Mouse (Mus musculus) ES-E14 (cell line): ENCODE measurements at regions not wholly inside any gene's neighbourhood (a gene's known extent, or its start where the extent isn't known, plus 50 kb on each side); places are given as distances from the start of the nearest gene placed in this dataset.

ENCODE experiments used
- DNase-seq: peaks from one replicate; pipeline ENCODE4 v3.0.0-alpha.2; 2013; ENCODE audit warnings: low read depth, low spot score
- H3K27ac ChIP-seq: 2 replicates; pipeline ENCODE4 v1.5.1; 2012; ENCODE audit warnings: low read depth, mild to moderate bottlenecking, low read length, moderate library complexity, mixed read lengths; ENCODE audit not compliant: poor library complexity, insufficient read depth, severe bottlenecking
- H3K36me3 ChIP-seq: 2 replicates; pipeline ENCODE4 v1.6.1; 2012; ENCODE audit warnings: mild to moderate bottlenecking, low read length, moderate library complexity, mixed read lengths; ENCODE audit not compliant: control insufficient read depth, poor library complexity, insufficient read depth, severe bottlenecking
- H3K4me1 ChIP-seq, 2 experiments: fragments of 150-350 bp in 1 of 2; sonication (generic) in 1 of 2; 2 replicates each; pipeline ENCODE4 v1.6.1; 2012; ENCODE audit warnings: low read length in 2 of 2, mild to moderate bottlenecking in 1 of 2, mixed read lengths in 1 of 2; ENCODE audit not compliant: control insufficient read depth in 2 of 2, insufficient read depth in 2 of 2, poor library complexity in 1 of 2
- H3K4me3 ChIP-seq, 2 experiments: fragments of 150-350 bp in 1 of 2; sonication (generic) in 1 of 2; 2 replicates each; pipeline ENCODE4 v1.5.1; 2012; ENCODE audit warnings: low read length in 2 of 2, low read depth in 1 of 2, mild to moderate bottlenecking in 1 of 2, mixed read lengths in 1 of 2; ENCODE audit not compliant: insufficient read depth in 1 of 2, poor library complexity in 1 of 2, severe bottlenecking in 1 of 2
- H3K9ac ChIP-seq: 2 replicates; pipeline ENCODE4 v1.6.1; 2012; ENCODE audit warnings: low read depth, mild to moderate bottlenecking, low read length, mixed read lengths; ENCODE audit not compliant: poor library complexity, insufficient read depth, severe bottlenecking
- H3K9me3 ChIP-seq: fragments of 150-350 bp; sonication (generic); 2 replicates; pipeline ENCODE4 v1.6.1; 2012; ENCODE audit warnings: low read depth, mild to moderate bottlenecking, low read length; ENCODE audit not compliant: control insufficient read depth, insufficient read depth
- CHD2 ChIP-seq: IDR thresholded peaks from 2 replicates; pipeline ENCODE4 v1.6.1; 2014; ENCODE audit warnings: mild to moderate bottlenecking, low read depth, low read length, inconsistent platforms
- HCFC1 ChIP-seq: IDR thresholded peaks from 2 replicates; pipeline ENCODE4 v1.6.1; 2012; ENCODE audit warnings: low read length, inconsistent platforms, borderline replicate concordance; ENCODE audit not compliant: insufficient read depth
- MAFK ChIP-seq: IDR thresholded peaks from 2 replicates; pipeline ENCODE4 v1.6.1; 2014; ENCODE audit warnings: mild to moderate bottlenecking, low read depth, low read length, inconsistent platforms; ENCODE audit not compliant: insufficient read depth
- ZC3H11A ChIP-seq: IDR thresholded peaks from 2 replicates; pipeline ENCODE4 v1.6.1; 2012; ENCODE audit warnings: low read depth, mild to moderate bottlenecking, inconsistent platforms, low read length, borderline replicate concordance
- ZNF384 ChIP-seq: IDR thresholded peaks from 2 replicates; pipeline ENCODE4 v1.6.1; 2012; ENCODE audit warnings: low read depth, low read length, inconsistent platforms
- in situ Hi-C, 2 experiments: fragments of 600-800 bp; cut with MboI; formaldehyde crosslinking; loops; one replicate each; pipeline ENCODE4 v1.15.1; 2025; ENCODE audit warnings: low sequenced_read_pairs in 2 of 2, inconsistent platforms in 1 of 2; ENCODE audit not compliant: unreplicated experiment in 2 of 2

DNA sequence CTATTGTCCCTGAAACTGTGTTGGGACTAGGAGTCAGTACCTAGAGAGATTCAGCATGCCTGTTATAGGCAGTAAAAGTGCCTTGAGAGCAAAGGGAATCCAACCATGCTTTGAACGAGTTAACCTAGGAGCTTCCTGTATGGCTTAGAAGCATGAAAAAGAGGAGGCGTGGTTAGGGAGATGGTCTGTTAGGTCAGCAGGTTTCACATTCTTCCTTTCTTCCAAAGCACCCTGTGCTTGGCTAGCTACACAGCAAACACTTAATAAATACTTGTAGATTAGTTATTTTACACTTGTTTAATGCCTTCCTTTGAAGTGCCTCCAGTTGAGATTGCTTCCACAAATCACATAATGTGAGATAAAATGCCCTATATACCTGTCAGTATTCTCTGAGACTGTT is 284.9 kb upstream of the Adgra3 start:
- H3K4me3 ChIP-seq = no peak overlapping the region
- H3K9ac ChIP-seq = no peak overlapping the region
- H3K4me1 ChIP-seq = no peaks in the 10 kb centered on the region
- TF ChIP-seq ZC3H11A (no peak), HCFC1 (no peak)
- no peak for DNase-seq
- in situ Hi-C loops = no loop called here
- H3K36me3 ChIP-seq = no peaks in the 10 kb centered on the region
- H3K27ac ChIP-seq = no peak overlapping the region
- no peaks in the 10 kb centered on the region for H3K9me3 ChIP-seq

DNA sequence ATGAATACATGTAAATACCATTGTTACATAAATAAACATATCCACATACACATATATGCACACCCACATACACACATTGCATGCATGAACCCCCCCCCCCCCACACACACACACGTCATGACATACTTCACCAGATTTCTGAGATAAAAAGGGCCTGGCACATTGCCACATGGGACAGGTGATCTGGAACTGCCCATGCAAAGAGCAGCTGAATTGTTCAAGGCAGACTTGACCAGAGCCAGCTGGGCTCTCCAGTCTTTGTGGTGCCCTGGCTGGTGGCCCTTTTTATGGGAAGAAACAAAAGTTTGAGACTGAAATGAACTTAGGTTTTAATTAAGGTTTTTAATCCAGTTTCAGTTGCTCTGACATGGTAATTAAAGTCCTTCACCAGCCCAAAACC is 250.7 kb upstream of the Adgra3 start:
- no peaks in the 10 kb centered on the region for H3K9me3 ChIP-seq
- TF ChIP-seq ZC3H11A (no peak), HCFC1 (no peak), CHD2 (no peak), MAFK (no peak), ZNF384 (no peak)
- H3K4me3 ChIP-seq = no peak overlapping the region
- H3K36me3 ChIP-seq = no peaks in the 10 kb centered on the region
- in situ Hi-C loops = no loop called here
- H3K4me1 ChIP-seq = no peaks in the 10 kb centered on the region
- H3K27ac ChIP-seq = no peak overlapping the region
- H3K9ac ChIP-seq = no peak overlapping the region
- no peak for DNase-seq

DNA sequence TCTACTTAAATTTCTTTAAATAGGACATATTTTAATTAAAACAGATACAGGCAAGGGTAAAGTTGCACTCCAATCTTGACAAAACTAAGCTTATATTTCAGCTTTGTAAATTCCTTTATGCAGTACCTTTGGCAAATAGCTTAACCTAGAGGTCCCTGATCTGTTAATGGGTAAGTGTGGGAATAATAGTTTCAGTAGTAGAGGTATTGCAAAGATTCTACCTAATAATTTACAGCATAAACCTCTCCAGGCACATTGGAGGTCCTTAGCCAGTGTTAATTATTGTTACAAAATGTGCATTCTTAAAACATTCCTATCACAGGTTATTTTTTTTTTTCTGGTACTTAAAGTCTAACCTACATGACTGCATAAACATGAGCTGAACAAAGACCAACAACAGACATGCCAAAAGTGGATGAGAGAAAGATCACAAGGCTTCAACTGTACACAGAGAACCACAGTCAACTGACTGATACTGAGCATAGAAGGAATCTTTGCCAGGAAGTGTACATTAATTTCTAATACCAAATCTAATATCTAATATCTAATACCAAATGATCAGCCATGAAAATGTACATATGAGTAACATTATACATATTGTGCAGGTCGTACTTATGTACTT is 245.2 kb upstream of the Adgra3 start:
- no peaks in the 10 kb centered on the region for H3K4me1 ChIP-seq
- H3K9me3 ChIP-seq = no peaks in the 10 kb centered on the region
- DNase-seq = no peak
- TF ChIP-seq ZC3H11A = no peak
- TF ChIP-seq CHD2 = no peak
- TF ChIP-seq MAFK = no peak
- TF ChIP-seq ZNF384 = no peak
- TF ChIP-seq HCFC1 = no peak
- H3K27ac ChIP-seq = no peak overlapping the region
- H3K36me3 ChIP-seq = no peaks in the 10 kb centered on the region
- in situ Hi-C loops = no loop called here
- no peak overlapping the region for H3K4me3 ChIP-seq
- no peak overlapping the region for H3K9ac ChIP-seq

DNA sequence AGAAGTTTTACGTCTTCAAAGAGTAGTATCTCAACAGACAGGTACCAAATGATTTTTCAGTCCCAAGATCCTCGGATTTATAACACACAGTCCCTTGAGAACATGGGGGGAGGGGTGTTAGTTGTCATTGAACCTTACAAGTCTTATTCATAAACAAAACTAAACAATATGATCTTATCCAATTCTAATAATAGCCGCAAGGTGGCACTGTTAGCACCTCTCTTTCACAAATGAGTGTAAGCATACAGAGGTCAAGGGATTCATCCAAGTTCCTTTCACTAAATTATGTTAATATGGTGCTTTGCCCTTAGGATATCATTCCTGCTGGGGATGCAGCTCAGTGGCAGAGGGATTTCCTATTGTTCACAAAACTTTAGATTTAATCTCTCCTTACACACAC is 235.0 kb upstream of the Adgra3 start:
- no peak overlapping the region for H3K9ac ChIP-seq
- in situ Hi-C loops = no loop called here
- H3K27ac ChIP-seq = no peak overlapping the region
- no peaks in the 10 kb centered on the region for H3K9me3 ChIP-seq
- no peak overlapping the region for H3K4me3 ChIP-seq
- TF ChIP-seq ZNF384 (no peak), ZC3H11A (0 out of 2 replicates have a peak, but pooled peaks have one; percentile 4)
- no peaks in the 10 kb centered on the region for H3K4me1 ChIP-seq
- peak; percentile 15 for DNase-seq
- H3K36me3 ChIP-seq = no peaks in the 10 kb centered on the region

DNA sequence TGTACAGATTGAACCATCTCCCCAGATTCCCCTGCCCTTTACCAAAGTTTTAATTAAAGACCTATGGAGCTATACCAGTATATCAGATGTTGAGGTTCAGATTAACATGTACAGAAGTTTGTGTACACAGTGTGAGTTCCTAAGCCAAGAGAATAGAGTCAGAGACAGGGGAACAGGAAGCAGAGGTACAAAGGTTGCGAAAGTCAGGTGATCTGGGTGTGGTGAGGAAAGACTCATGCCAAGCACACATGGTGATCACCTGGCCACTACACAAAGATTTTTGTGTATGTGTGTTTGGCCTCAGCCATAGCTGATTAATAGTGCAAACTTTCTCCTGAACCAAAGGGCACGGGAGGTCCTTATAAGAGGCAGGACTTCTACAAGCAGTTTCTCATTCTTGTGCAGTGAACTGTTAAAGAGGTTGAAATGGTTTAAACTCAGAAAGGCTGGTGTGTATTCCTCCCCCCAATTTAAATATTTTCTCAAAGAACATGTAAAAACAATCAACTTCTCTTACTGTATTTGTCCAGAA is 232.1 kb upstream of the Adgra3 start:
- no peak overlapping the region for H3K9ac ChIP-seq
- TF ChIP-seq CHD2 = no peak
- TF ChIP-seq ZNF384 = no peak
- TF ChIP-seq ZC3H11A = no peak
- no peak for TF ChIP-seq HCFC1
- TF ChIP-seq MAFK = no peak
- H3K9me3 ChIP-seq = no peaks in the 10 kb centered on the region
- no peaks in the 10 kb centered on the region for H3K4me1 ChIP-seq
- H3K36me3 ChIP-seq = no peaks in the 10 kb centered on the region
- H3K27ac ChIP-seq = no peak overlapping the region
- DNase-seq = no peak
- in situ Hi-C loops = no loop called here
- no peak overlapping the region for H3K4me3 ChIP-seq
